Mouse (Mus musculus) lung, adult 2 months (tissue): ENCODE results near the gene Gpr139. TPM values are rescaled to one million over a fixed set of nuclear protein-coding genes. Genes with fewer than 3 reads are reported as not detected.

Experiments used
- DNase-seq: peaks from one replicate; pipeline ENCODE4 v3.0.0; 2022
- H3K4me1 ChIP-seq: fragments of 200-500 bp; 2 replicates; pipeline ENCODE4 v1.6.1; 2011; ENCODE audit warnings: low read length; ENCODE audit not compliant: control insufficient read depth, insufficient read depth
- H3K4me3 ChIP-seq: fragments of 200-500 bp; replicated peaks from 2 replicates; pipeline ENCODE3; 2011; ENCODE audit warnings: low read depth, mild to moderate bottlenecking, control low read depth, low read length; ENCODE audit errors: extremely low read depth
- CTCF ChIP-seq: fragments of 200-500 bp; IDR thresholded peaks from 2 replicates; pipeline ENCODE4 v1.5.1; 2011; ENCODE audit warnings: mild to moderate bottlenecking, low read length, control low read depth; ENCODE audit not compliant: insufficient read depth
- POLR2A ChIP-seq: fragments of 200-500 bp; IDR thresholded peaks from 2 replicates; pipeline ENCODE4 v1.6.1; 2011; ENCODE audit warnings: low read depth, mild to moderate bottlenecking, control low read depth, low read length, borderline replicate concordance; ENCODE audit errors: extremely low read depth
- WGBS: fragments of 180-500 bp; shearing (Covaris S2); methylation state at CpG from one replicate; pipeline ENCODE4 v1.1.7; 2018; 5-methylcytosine and 5-hydroxymethylcytosine counted together
- polyA plus RNA-seq: library from polyadenylated mRNA; depleted of rRNA; stranded (reverse); fragments of >200 nt; gene quantifications from 2 replicates; pipeline ENCODE4 v1.2.3, GENCODE M21; 2012; rRNA removed

The Gpr139 gene
- polyA plus RNA-seq, 1 experiment = not detected

DNA sequence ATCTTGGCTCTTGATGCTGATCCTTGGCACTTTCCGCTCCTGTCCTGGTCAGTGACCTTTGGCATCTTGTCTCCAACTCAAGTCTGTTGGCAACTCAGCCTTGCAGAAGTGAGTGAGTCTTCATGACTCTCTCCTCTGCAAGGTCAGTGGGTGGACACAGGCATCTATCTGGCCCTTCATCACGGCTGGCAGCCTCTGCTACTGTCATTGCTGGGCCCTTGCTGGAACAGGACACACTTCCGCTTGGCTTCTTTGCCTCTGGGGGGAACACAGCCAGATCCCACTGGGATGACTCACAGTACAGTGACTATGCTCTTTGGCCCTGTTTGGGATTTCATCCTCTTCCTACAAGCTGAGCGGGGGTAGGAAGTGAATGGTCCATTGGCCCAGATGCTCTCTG is 78.5 kb downstream of the Gpr139 start:
- Histone ChIP-seq H3K4me1 (no peaks in the 10 kb centered on the region), H3K4me3 (no peak overlapping the region)
- TF ChIP-seq POLR2A (no peak), CTCF (no peak)
- whole genome bisulfite sequencing = 77% methylated on average over 4 of the region's 4 CpGs
- DNase-seq = no peak

- no peak for DNase-seq
- Histone ChIP-seq H3K4me1 (no peaks in the 10 kb centered on the region), H3K4me3 (no peak overlapping the region)
- WGBS = 65% methylated on average over 3 of the region's 3 CpGs
- TF ChIP-seq CTCF = no peak
- no peak for TF ChIP-seq POLR2A
Observed at GRCm38 (mm10) chr7:119096583-119096982, 87.8 kb downstream of the Gpr139 start.

Other genes starting within 250 kb of the Gpr139 start
- gene Gprc5b, start 189.4 kb downstream of the Gpr139 start, polyA plus RNA-seq = 31.3 and 46.6 TPM in 2 replicates